Mouse (Mus musculus) adrenal gland, postnatal 36 days (tissue): ENCODE data around the gene Rnf113a2. TPM values are rescaled to one million over a fixed set of nuclear protein-coding genes. Genes with fewer than 3 reads are reported as not detected.

ENCODE experiments used
- DNase-seq, 2 experiments: peaks; one replicate each; pipeline ENCODE4 v3.0.0; 2021; ENCODE audit warnings: mixed read lengths in 1 of 2
- total RNA-seq, 2 experiments: library from RNA; stranded (reverse); gene quantifications; 2 replicates each; pipeline ENCODE4 v1.2.3; 2021

Rnf113a2 gene
- total RNA-seq, 2 experiments from 2014 or later: 17.9 to 19.4 TPM

DNA sequence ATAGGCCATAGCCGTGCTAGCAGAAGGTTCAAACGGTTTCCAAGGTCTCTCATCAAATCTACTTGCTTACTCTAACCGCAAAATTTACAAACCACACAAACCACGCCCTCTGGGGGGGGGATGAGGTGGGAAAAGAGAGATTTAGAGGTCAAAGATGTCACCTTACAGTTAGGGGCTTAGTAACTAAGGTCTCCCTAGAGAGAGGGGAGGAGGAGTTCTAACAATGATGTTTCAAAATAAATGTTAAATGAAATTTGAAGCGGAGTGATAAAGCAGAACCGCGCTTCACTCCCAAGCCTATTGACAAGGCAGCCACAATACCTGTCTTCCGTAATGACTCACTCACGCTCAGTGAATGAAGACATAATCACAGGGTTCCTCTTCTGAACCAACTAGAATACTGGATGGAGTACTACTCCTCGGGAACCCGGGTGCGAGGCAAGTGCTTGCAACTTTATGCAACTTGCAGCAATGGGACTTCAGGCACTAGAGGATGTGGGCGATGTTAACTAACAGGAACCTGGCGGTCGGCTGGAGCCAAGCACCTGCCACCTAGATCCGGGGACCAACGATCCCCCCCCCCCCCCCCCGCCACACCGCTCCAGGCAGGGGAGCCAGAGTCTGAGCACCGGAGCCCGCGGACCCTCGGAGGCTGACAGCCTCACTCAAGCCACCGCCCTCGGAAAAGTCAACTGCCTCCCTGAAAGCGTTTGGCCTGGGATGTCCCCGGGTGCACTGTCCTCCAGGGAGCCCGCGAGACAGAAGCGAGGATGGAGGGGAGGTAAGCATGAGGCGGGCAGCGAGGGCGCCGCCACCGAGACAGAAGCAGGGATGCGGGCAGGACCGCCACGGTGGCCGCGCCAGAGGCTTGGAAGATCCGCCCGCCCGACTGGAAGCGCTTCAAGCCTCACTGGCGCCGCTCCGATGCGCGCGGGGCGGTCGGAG, 8.8 kb upstream of the Rnf113a2 start:
- peak; percentile 28 to 40 for DNase-seq

GRCm38 (mm10) chr12:84408819-84409507, 8.0 kb upstream of the Rnf113a2 start, which contains the start of the genes Entpd5 and Bbof1:
Gene Entpd5 (minus strand): TSS chr12:84409029.
Gene Bbof1 (plus strand): TSS chr12:84409071.
- peak; percentile 94 to 97 for DNase-seq

DNA sequence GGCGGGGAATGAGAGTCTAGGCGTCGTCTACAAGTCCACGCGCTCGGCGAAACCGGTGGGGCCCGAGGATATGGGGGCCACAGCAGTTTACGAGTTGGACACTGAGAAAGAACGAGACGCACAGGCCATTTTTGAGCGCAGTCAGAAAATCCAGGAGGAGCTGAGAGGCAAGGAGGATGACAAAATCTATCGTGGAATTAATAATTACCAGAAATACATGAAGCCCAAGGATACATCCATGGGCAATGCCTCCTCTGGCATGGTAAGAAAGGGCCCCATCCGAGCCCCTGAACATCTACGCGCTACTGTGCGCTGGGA, 568 bp downstream of the Rnf113a2 start:
- no peak for DNase-seq

DNA sequence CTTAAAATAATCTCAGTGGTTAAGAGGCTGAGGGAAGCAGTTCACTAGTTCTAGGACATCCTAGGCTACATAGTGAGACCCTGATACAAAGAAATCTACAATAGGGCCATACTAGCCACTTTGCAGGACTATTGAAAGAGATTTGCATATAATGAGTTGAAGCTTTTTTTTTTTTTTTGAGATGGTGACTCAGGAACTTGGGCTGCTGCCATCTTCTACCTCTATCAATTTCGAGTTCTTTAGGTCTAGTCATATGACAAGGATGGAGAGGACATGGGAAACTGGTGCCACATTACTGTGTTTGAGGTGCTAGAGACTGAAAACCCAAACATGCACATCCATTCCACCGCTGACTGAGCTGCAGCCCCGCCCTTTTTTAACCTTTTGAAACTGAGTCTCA, 7.0 kb downstream of the Rnf113a2 start:
- DNase-seq: no peak

GRCm38 (mm10) chr12:84429825-84430224, 12.8 kb downstream of the Rnf113a2 start:
- DNase-seq: no peak

- no peak for DNase-seq
Observed at GRCm38 (mm10) chr12:84438697-84439096, 21.7 kb downstream of the Rnf113a2 start.

- DNase-seq: no peak
Observed at GRCm38 (mm10) chr12:84442526-84442925, 25.5 kb downstream of the Rnf113a2 start.

DNA sequence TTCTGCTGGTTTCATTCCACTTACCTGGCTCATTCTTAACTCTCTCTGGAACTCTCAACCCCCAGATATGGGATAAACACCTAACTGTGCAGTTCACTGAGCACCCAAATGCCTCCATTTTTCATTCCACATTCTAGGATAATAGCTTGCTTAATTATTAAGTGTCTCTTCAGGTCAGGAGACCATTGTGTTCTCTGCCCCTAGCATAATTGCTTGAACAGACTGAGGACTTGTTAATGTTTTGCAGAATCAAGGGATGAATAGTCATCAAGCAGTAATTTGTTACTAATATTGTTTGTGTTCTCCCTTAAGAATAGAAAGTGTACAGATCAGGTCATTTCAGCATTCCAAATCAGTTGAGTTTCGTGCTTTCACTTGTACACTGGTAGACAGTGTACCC, 30.4 kb downstream of the Rnf113a2 start:
- no peak for DNase-seq

DNA sequence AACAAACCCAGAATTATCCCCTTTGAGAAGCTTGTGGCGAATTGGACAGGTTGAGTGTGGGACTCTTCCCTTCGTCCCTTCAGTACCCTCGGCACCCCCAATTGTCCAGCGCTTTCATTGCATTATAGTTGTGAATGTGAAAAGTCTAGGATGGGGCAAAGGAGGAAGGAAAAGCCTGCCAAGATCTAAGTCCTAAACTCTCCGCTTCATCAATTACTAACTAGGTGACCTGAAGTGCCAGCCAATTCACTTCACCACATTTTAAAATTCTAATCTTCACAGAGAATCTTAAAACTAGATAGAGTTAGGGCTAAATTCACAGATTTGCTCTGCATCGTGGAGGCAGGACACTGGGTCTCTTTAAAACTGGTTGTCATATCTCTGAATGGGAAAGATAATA, 31.2 kb downstream of the Rnf113a2 start:
- no peak for DNase-seq

DNA sequence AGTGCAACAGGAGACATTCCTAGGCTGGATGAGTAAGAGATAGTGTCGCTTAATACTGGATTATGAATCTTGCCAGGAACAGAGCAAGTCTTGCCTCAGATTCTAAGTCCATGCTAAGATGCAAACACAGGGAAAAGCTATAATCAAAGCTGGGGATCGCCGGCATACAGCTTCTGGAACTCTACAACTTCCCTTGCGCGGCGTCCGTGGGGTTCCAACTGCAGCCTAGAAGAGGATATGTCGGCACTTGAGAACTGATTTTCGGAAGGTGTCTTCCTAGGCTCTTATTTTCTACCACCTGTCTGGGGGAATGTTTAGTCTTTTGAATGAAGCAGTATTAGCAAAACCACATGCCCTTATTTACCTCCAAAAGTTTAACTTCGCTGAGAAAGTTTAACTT, 32.9 kb downstream of the Rnf113a2 start:
- DNase-seq: no peak

DNA sequence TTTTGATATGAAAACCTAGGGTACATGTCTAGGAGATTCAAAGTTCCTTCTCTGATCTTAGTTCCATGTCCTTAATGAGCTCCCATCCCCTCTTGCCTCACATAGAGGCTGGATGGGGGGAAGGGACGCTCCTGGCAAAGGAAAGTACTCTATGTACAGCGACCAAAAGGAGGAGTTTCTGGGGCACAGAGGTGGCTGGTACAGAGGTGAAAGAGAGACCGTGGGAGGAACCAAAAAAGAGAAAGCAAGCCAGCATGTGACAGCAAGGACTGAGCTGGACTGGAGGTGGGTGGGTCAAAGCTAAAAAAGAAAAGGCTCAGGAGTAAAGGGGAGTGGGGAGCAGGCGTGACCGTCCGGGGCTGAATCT, 33.3 kb downstream of the Rnf113a2 start:
- DNase-seq: peak; percentile 45 to 54

GRCm38 (mm10) chr12:84450718-84451646, 34.0 kb downstream of the Rnf113a2 start, which contains the start of the genes Aldh6a1 and Lin52:
Gene Aldh6a1 (minus strand): TSS chr12:84451004.
Gene Lin52 (plus strand): TSS chr12:84451422.
- peak; percentile 96 to 97 for DNase-seq

DNA sequence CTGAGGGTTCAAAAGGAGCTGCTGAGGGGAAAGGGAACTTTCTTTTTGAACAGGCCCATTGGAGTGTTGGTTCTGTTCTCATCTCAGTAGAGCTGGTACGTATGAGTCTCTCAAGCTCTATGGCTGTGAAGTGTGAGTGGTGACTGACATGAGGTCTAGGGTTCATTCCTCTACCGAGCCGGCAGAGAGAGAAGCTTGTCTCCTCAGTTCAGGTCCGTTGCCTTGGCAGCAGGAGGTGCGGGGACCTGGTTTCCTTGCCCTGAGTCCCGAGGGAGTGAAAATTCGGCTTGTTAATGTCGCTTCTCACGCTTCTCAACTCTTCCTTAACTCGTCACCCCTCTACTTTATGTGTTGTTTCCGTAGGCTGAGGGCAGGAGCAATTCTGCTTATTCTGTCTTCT, 34.8 kb downstream of the Rnf113a2 start:
- peak in 1 of 2 experiments; percentile 12 for DNase-seq

DNA sequence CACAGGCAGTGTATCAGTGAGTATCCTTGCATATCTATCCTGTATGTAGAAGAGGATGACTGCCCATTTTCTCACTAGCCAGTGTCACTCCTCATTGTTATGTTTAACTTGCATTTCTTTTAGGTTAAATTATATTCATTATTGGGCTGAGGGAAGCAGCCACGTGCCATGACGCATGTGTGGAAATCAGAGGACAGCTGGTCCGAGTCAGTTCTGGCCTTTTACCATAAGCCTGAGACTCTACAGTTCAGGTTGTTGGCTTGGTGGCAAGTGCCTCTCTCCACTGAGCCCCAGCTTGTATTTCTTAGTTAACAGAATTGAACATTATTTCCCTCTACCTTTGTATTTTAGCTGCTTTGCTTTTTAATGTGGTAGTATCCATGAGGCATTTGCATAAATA, 39.9 kb downstream of the Rnf113a2 start:
- DNase-seq: no peak

DNA sequence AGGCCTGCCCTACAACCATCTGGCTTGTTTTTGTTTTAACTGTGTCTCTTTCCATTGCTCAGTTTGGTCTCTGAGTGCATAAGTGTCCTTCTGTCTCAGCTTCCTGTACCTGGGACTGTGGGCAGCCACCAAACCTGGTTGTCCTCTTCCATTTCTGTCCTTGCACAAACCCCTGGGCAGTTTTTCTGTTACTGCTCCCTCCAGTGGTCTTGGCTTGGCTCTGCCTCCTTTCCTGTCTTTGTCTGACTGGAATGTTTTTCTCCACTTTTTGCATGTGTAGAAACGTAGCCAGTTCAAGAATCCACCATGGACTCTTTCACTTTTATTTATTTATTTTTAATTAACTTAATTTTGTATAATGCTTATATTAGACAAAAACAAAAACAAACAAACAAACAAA, 42.8 kb downstream of the Rnf113a2 start:
- peak in 1 of 2 experiments; percentile 9 for DNase-seq

- DNase-seq: peak; percentile 27 to 38
Observed at GRCm38 (mm10) chr12:84461416-84461815, 44.4 kb downstream of the Rnf113a2 start.

DNA sequence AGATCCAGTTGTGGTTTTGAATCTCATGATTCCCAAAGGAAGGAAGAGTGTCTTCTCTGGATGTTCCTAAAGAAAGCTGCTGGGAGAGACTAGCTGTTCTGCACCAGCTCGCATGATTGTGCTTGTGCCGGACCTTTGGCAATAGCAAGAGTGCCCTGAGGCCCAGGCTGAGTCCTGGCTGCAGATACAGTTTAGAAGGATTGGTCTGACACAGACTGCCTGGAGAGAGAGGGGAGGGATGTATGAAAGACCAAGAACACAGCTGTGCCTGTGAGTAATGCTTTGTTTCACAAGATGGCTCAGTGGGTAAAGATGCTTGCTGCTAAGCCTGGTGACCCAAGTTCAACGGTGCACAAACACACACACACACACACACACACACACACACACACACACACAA, 45.9 kb downstream of the Rnf113a2 start:
- no peak for DNase-seq

Other genes starting within 250 kb of the Rnf113a2 start
- 10 to 100 TPM; 18.1 to 23.8 TPM for gene Elmsan1, start 198.3 kb upstream of the Rnf113a2 start, total RNA-seq
- 10 to 100 TPM; 76.8 to 84.6 TPM for gene Ptgr2, start 132.0 kb upstream of the Rnf113a2 start, total RNA-seq
- 10 to 100 TPM; 32.8 to 38.9 TPM for gene Zfp410, start 100.3 kb upstream of the Rnf113a2 start, total RNA-seq
- 10 to 100 TPM; 44.6 to 63.2 TPM for gene Coq6, start 55.5 kb upstream of the Rnf113a2 start, total RNA-seq
- gene Fam161b, start 55.4 kb upstream of the Rnf113a2 start, total RNA-seq: 1 to 10 TPM; 2.5 to 2.6 TPM
- 100 to 1,000 TPM in 1 of 2 experiments, 10 to 100 TPM in 1; 99.3 to 172 TPM for gene Entpd5, start 8.2 kb upstream of the Rnf113a2 start, total RNA-seq
- 1 to 10 TPM; 1.9 to 2.4 TPM for gene Bbof1, start 8.1 kb upstream of the Rnf113a2 start, total RNA-seq
- gene Aldh6a1, start 33.8 kb downstream of the Rnf113a2 start, total RNA-seq: 100 to 1,000 TPM; 178 to 227 TPM
- 10 to 100 TPM; 13.7 to 15.6 TPM for gene Lin52, start 34.2 kb downstream of the Rnf113a2 start, total RNA-seq
- gene Vsx2, start 152.6 kb downstream of the Rnf113a2 start, total RNA-seq: not detected
- gene Abcd4, start 200.2 kb downstream of the Rnf113a2 start, total RNA-seq: 10 to 100 TPM; 15.2 to 15.6 TPM
- gene Vrtn, start 223.8 kb downstream of the Rnf113a2 start, total RNA-seq: not detected